Mouse (Mus musculus) C2C12 (cell line): Measurements from ENCODE around the gene Gm45837.

Experiments used
- CEBPB ChIP-seq: IDR thresholded peaks from one replicate; pipeline ENCODE4 v1.6.1; 2011; ENCODE audit warnings: low read depth, mild to moderate bottlenecking, control low read depth, moderate library complexity
- CTCF ChIP-seq: IDR thresholded peaks from one replicate; pipeline ENCODE4 v1.5.1; 2011; ENCODE audit not compliant: control insufficient read depth, insufficient read depth, insufficient read length
- FOSL1 ChIP-seq: IDR thresholded peaks from one replicate; pipeline ENCODE4 v1.8.0; 2011; ENCODE audit warnings: mild to moderate bottlenecking, low read length; ENCODE audit not compliant: poor library complexity, insufficient read depth, severe bottlenecking
- MAX ChIP-seq: IDR thresholded peaks from one replicate; pipeline ENCODE4 v1.6.1; 2011; ENCODE audit warnings: mild to moderate bottlenecking, control low read depth
- MYOD1 ChIP-seq: IDR thresholded peaks from one replicate; pipeline ENCODE4 v1.6.1; 2011; ENCODE audit warnings: low read depth; ENCODE audit not compliant: control insufficient read depth, insufficient read length
- USF1 ChIP-seq: IDR thresholded peaks from one replicate; pipeline ENCODE4 v1.6.1; 2011; ENCODE audit warnings: low read depth, mild to moderate bottlenecking, control low read depth, moderate library complexity

- TF ChIP-seq CTCF (no peak), MAX (no peak), CEBPB (no peak), USF1 (no peak), MYOD1 (no peak), FOSL1 (no peak)
Measured at GRCm38 (mm10) chr7:101385866-101386452, 24.7 kb upstream of the Gm45837 start.
